Mouse (Mus musculus) T-helper 2 cell (primary cell): ENCODE measurements at regions not wholly inside any gene's neighbourhood (a gene's known extent, or its start where the extent isn't known, plus 50 kb on each side); places are given as distances from the start of the nearest gene placed in this dataset.

Experiments used
- in situ Hi-C: fragments of 300-600 bp; cut with MboI, MseI; formaldehyde crosslinking; loops from one replicate; pipeline ENCODE4 v1.15.1; 2025; ENCODE audit warnings: high pct_unique_total_duplicates

DNA sequence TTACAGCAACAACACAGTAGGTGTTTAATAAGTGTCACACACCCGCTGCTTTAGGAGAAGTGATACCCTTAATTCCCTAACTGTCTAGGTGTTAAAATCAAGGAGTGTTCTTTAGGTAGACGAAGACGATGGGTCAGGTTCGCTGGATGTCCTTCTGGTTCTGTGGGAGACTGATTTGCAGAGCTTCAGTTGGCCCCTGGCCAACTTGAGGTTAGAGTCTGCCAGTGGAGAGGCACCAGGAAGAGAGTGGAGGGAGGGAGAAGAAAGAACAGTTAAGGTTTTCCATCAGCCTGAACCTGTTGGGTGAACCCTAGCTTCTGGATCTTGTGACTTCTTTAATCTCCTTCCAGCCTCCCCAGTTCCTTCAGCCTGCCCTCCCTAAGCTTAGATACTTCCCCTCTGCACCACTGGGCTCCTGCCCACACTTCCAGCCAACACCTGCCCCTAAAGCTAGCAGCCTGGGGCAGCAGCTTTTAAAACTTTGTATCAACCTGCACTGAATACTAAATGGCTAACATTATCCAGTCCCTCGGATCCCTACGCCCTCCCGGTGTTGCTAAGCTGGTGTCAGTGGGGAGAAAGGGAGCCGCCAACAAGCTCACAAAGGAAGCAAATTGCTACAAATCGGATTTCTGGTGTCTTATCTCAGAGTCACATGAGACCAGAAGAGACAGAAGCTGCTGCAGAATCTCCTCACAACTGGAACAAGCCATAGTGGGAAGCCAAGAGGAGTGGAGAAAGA, 62.1 kb upstream of the Adgrl1 start:
- in situ Hi-C loops: no loop called here

DNA sequence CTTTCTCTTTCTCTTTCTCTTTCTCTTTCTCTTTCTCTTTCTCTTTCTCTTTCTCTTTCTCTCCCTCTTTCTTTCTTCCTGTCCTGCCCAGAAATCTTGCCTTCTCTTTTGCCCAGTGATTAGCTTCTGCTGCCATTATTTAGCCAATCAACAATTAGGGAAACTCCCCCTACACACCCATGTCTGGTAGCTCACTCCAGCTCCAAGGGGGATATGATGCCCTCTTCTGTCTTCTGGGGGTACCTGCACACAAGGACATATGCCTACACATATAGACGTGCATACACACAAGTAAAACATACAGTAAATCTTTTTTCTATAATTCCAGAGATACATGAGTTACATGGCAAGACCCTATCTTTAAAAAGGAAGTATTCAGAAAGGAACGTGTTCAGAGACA, 70.1 kb upstream of the Adgrl1 start:
- in situ Hi-C loops: no loop called here

DNA sequence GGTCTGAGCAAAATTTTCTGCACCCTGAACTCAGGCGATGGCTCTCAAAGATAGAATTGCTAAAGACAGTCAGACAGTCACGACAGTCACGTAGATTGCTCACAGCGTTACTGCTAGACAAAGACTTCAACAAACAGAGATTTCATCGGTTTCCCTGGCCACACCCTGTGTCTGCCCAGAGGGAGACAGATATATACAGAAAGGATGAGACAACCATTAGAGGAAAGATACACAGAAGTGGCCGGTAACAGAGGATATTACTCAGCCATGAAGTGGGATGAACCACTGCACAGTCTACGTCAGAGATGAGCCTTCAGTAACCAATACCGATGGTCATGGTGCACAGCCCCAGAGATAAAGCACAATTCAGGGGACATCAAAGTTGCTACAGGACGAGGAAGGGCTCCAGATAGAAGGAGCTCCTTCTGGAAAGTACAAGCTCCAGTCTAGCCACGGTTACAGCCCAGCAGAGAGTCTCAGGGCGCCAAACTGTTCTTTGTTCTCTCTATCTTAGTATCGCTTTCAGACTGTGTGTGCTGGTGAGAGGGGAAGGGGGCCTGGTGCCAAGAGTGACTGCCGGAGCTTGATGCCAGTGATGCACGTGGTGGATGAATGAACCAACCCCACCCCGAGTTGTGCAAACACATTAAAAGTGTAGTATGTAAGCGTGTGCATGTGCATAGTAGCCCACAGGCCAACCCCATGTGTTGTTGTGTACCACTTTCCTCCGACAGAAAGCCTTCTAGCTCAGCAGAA, 74.8 kb upstream of the Adgrl1 start:
- in situ Hi-C loops: no loop called here

DNA sequence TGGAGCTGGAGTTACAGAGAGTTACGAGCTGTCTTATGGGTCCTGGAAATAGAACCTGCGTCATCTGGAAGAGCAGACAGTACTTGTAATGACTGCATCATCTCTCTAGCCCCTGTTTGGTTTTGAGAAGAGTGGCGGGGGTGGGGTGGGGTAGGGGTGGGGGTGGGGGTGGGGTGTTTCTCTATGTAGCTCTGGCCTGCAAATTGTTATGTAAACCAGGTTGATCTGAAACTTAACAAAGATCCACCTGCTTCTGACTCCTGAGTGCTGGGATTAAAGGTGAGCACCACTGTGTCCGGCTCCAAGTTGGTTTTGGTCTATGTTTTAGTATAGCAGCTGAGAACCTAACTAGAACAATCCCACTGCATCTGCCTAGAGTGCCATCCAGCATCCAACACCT, 78.0 kb upstream of the Adgre5 start:
- in situ Hi-C loops: no loop called here

- in situ Hi-C loops: no loop called here
These were observed 69.5 kb upstream of the Adgre5 start for GRCm38 (mm10) chr8:83810651-83811050.

GRCm38 (mm10) chr8:83805612-83806011, 64.5 kb upstream of the Adgre5 start:
- in situ Hi-C loops: loop anchor here (5.0 to 10.0 kb wide), 2 partner anchors 83 to 359 kb away; no protein-coding TSS in a partner anchor

DNA sequence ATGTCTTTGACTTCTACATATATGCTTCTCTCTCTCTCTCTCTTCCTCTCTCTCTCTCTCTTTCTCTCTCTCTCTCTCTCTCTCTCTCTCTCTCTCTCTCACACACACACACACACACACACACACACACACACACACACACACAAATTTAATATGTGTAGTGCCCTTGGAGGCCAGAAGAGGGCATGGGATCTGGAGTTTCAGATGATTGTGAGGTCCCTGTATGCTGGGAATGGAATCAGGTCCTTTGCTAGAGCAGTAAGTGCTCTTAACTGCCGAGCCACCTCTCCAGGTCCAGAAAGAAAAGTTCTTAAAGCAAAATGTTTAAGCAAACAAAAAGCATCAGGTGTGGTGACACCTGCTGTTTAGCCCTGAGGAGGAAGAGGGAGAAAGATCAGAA, 62.2 kb upstream of the Adgre5 start:
- in situ Hi-C loops: loop anchor here (5.0 to 10.0 kb wide), 2 partner anchors 49 to 361 kb away; no protein-coding TSS in a partner anchor

GRCm38 (mm10) chr8:83802506-83802905, 61.4 kb upstream of the Adgre5 start:
- in situ Hi-C loops: loop anchor here (5.0 to 10.0 kb wide), 2 partner anchors 50 to 362 kb away; no protein-coding TSS in a partner anchor

GRCm38 (mm10) chr8:83799607-83799950, 58.5 kb upstream of the Adgre5 start:
- in situ Hi-C loops: no loop called here

DNA sequence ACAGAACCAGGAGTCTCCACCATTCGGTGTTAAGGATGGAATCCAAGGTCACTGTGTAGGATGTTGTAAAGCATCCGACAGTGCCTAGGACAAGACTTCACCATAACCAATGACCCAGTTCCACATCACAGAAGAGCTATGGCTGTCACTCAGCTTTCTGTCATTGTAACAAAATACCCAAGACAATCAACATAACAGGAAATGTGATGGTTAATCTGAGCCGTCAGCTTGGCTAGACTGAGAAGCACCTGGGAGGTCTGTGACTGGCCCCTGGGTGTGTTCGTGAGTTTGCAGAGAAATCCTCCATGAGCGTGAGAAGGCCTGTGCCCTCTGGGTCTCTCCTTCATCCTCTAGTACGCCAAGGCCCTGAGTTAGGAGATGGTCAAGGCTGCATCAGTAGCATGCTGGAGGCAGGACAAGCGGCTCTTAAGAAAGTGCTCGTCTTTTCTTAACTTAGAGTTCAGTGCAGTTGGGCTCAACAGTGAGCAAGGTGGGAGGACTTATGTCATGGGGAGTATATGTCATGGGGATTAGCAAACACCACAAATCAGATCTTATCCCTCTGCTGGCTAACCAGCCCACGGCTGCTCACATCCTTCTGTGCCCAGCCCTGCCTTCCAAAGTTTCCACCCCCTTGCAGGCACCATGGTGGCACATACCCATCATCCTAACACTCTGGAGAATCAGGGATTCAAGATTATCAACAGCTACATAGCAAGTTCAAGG, 57.9 kb upstream of the Adgre5 start:
- in situ Hi-C loops: no loop called here

DNA sequence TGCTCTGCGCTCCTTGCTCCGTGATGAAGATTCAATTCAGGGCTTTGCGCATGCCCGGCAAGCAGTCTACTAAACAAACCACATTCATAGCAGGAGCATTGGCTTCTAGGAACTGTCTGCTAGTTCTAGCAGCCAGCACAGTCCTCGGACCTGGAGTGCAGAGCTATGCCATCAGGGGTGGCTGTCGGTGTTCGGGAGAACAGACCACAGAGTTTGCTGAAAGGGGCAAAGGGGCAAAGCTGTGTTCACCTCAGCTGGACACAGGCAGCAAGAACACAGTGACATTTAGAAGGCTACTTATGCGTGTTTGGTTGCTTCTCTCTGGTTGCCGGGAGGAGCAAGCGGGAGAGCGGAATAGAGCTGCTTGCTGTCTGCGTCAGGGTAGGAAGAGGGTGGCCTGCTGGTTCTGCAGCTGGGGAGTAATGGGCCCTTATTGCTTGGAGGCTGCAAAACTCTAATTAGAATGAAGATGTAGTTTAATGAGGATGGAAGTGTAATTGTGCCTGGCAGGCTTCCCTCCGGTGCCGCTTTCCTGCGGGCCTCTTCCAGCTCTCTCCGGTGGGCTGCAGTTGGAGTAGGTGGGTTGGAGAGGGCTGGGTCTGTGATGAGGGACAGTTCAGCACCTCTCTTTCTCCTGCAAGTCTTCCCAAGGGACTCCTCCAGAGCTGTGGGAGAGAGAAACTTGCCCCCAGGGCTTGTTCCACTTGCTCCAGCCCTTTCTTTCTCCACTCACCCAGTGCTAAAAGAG, 52.5 kb upstream of the Adgre5 start:
- in situ Hi-C loops: no loop called here
